Mouse (Mus musculus): Measurements from ENCODE around the gene Mgat2. TPM values are rescaled to one million over a fixed set of nuclear protein-coding genes. Genes with fewer than 3 reads are reported as not detected.

The Mgat2 gene
- polyA plus RNA-seq, 1 experiment from 2014 or later = 35.8 TPM

GRCm38 (mm10) chr12:69198985-69199384 lies 15.0 kb downstream of the Mgat2 start:
- peak overlapping the region; percentile 17 for H3K4me2 ChIP-seq (ENCODE audit: low read length)
- no peak for ATAC-seq

GRCm38 (mm10) chr12:69204052-69204833 lies 20.3 kb downstream of the Mgat2 start, which contains the start of gene Gm49384:
TSS of gene Gm49384 (minus strand) at chr12:69204267.
- peak; percentile 21; the same call in 1 of the 2 replicates for ATAC-seq
- Histone ChIP-seq H3K9me3 (ENCODE audit: control insufficient read depth, low read length) (no peaks in the 10 kb centered on the region), H3K4me3 (ENCODE audit: low read length) (no peak within 1 kb of the TSS), H3K9ac (ENCODE audit: low read depth, low read length) (no peak within 1 kb of the TSS), H3K4me2 (ENCODE audit: low read length) (peak within 1 kb of the TSS; percentile 16; the same call in 1 of the 2 replicates), H3K27ac (ENCODE audit: low read depth, low read length) (no peak within 1 kb of the TSS), H3K27me3 (replicated peaks; ENCODE audit: control insufficient read depth, insufficient read depth, low read length) (no peaks in the 10 kb centered on the region), H3K4me1 (ENCODE audit: control insufficient read depth, insufficient read depth, low read depth, low read length) (peaks cover 6% of the 10 kb centered on the region), H3K36me3 (ENCODE audit: control insufficient read depth, insufficient read depth, low read length) (0 out of 2 replicates have a peak, but pooled peaks cover 4% of the 10 kb centered on the region)
- WGBS = 62% methylated on average over 16 of the region's 16 CpGs

More at GRCm38 (mm10) chr12:69198985-69199384, 15.0 kb downstream of the Mgat2 start:
- H3K4me1 ChIP-seq (ENCODE audit: control insufficient read depth, insufficient read depth, low read depth, low read length) = peaks cover 22% of the 10 kb centered on the region
- no peak overlapping the region for H3K4me3 ChIP-seq (ENCODE audit: low read length)
- no peak overlapping the region for H3K27ac ChIP-seq (ENCODE audit: low read depth, low read length)
- H3K9me3 ChIP-seq (ENCODE audit: control insufficient read depth, low read length) = no peaks in the 10 kb centered on the region
- no peaks in the 10 kb centered on the region for H3K27me3 ChIP-seq (replicated peaks; ENCODE audit: control insufficient read depth, insufficient read depth, low read length)
- no peak overlapping the region; the same call in 1 of the 2 replicates for H3K9ac ChIP-seq (ENCODE audit: low read depth, low read length)
- 0 out of 2 replicates have a peak, but pooled peaks cover 4% of the 10 kb centered on the region for H3K36me3 ChIP-seq (ENCODE audit: control insufficient read depth, insufficient read depth, low read length)

GRCm38 (mm10) chr12:69207396-69207795 lies 23.4 kb downstream of the Mgat2 start:
- Histone ChIP-seq H3K4me3 (ENCODE audit: low read length) (no peak overlapping the region), H3K9ac (ENCODE audit: low read depth, low read length) (no peak overlapping the region), H3K36me3 (ENCODE audit: control insufficient read depth, insufficient read depth, low read length) (no peaks in the 10 kb centered on the region), H3K9me3 (ENCODE audit: control insufficient read depth, low read length) (no peaks in the 10 kb centered on the region), H3K27ac (ENCODE audit: low read depth, low read length) (no peak overlapping the region), H3K27me3 (replicated peaks; ENCODE audit: control insufficient read depth, insufficient read depth, low read length) (no peaks in the 10 kb centered on the region), H3K4me2 (ENCODE audit: low read length) (no peak overlapping the region), H3K4me1 (ENCODE audit: control insufficient read depth, insufficient read depth, low read depth, low read length) (0 out of 2 replicates have a peak, but pooled peaks cover 3% of the 10 kb centered on the region)
- no peak for ATAC-seq
- 94% methylated on average over 8 of the region's 8 CpGs for WGBS

GRCm38 (mm10) chr12:69207926-69208325 lies 24.0 kb downstream of the Mgat2 start:
- Histone ChIP-seq H3K36me3 (ENCODE audit: control insufficient read depth, insufficient read depth, low read length) (no peaks in the 10 kb centered on the region), H3K4me3 (ENCODE audit: low read length) (no peak overlapping the region), H3K27me3 (replicated peaks; ENCODE audit: control insufficient read depth, insufficient read depth, low read length) (no peaks in the 10 kb centered on the region), H3K4me1 (ENCODE audit: control insufficient read depth, insufficient read depth, low read depth, low read length) (0 out of 2 replicates have a peak, but pooled peaks cover 3% of the 10 kb centered on the region), H3K9me3 (ENCODE audit: control insufficient read depth, low read length) (no peaks in the 10 kb centered on the region), H3K27ac (ENCODE audit: low read depth, low read length) (no peak overlapping the region), H3K9ac (ENCODE audit: low read depth, low read length) (no peak overlapping the region), H3K4me2 (ENCODE audit: low read length) (no peak overlapping the region)
- WGBS = 97% methylated on average over 7 of the region's 7 CpGs
- no peak for ATAC-seq

GRCm38 (mm10) chr12:69208520-69208919 lies 24.6 kb downstream of the Mgat2 start:
- Histone ChIP-seq H3K4me1 (ENCODE audit: control insufficient read depth, insufficient read depth, low read depth, low read length) (0 out of 2 replicates have a peak, but pooled peaks cover 3% of the 10 kb centered on the region), H3K9me3 (ENCODE audit: control insufficient read depth, low read length) (no peaks in the 10 kb centered on the region), H3K27ac (ENCODE audit: low read depth, low read length) (no peak overlapping the region), H3K27me3 (replicated peaks; ENCODE audit: control insufficient read depth, insufficient read depth, low read length) (no peaks in the 10 kb centered on the region), H3K36me3 (ENCODE audit: control insufficient read depth, insufficient read depth, low read length) (no peaks in the 10 kb centered on the region), H3K4me3 (ENCODE audit: low read length) (no peak overlapping the region), H3K9ac (ENCODE audit: low read depth, low read length) (no peak overlapping the region), H3K4me2 (ENCODE audit: low read length) (no peak overlapping the region)
- WGBS = 92% methylated on average over 2 of the region's 2 CpGs
- ATAC-seq = no peak

GRCm38 (mm10) chr12:69210056-69210979 lies 26.4 kb downstream of the Mgat2 start:
- Histone ChIP-seq H3K27me3 (replicated peaks; ENCODE audit: control insufficient read depth, insufficient read depth, low read length) (no peaks in the 10 kb centered on the region), H3K4me1 (ENCODE audit: control insufficient read depth, insufficient read depth, low read depth, low read length) (no peaks in the 10 kb centered on the region), H3K36me3 (ENCODE audit: control insufficient read depth, insufficient read depth, low read length) (no peaks in the 10 kb centered on the region), H3K4me2 (ENCODE audit: low read length) (no peak overlapping the region), H3K4me3 (ENCODE audit: low read length) (no peak overlapping the region), H3K9me3 (ENCODE audit: control insufficient read depth, low read length) (no peaks in the 10 kb centered on the region), H3K9ac (ENCODE audit: low read depth, low read length) (no peak overlapping the region), H3K27ac (ENCODE audit: low read depth, low read length) (no peak overlapping the region)
- no peak for ATAC-seq
- WGBS = 91% methylated on average over 18 of the region's 18 CpGs

- H3K27ac ChIP-seq (ENCODE audit: low read depth, low read length) = no peak overlapping the region
- ATAC-seq = no peak
These were observed 27.1 kb downstream of the Mgat2 start for GRCm38 (mm10) chr12:69211057-69211456.

GRCm38 (mm10) chr12:69213186-69213777 lies 29.3 kb downstream of the Mgat2 start:
- no peak overlapping the region for H3K4me3 ChIP-seq (ENCODE audit: low read length)
- no peaks in the 10 kb centered on the region for H3K4me1 ChIP-seq (ENCODE audit: control insufficient read depth, insufficient read depth, low read depth, low read length)
- ATAC-seq = no peak
- WGBS = 94% methylated on average over 13 of the region's 13 CpGs
- no peak overlapping the region for H3K27ac ChIP-seq (ENCODE audit: low read depth, low read length)
- no peaks in the 10 kb centered on the region for H3K27me3 ChIP-seq (replicated peaks; ENCODE audit: control insufficient read depth, insufficient read depth, low read length)
- no peak overlapping the region for H3K4me2 ChIP-seq (ENCODE audit: low read length)
- no peaks in the 10 kb centered on the region for H3K9me3 ChIP-seq (ENCODE audit: control insufficient read depth, low read length)
- no peak overlapping the region for H3K9ac ChIP-seq (ENCODE audit: low read depth, low read length)
- H3K36me3 ChIP-seq (ENCODE audit: control insufficient read depth, insufficient read depth, low read length) = no peaks in the 10 kb centered on the region

More at GRCm38 (mm10) chr12:69211057-69211456, 27.1 kb downstream of the Mgat2 start:
- Histone ChIP-seq H3K4me2 (ENCODE audit: low read length) (no peak overlapping the region), H3K4me1 (ENCODE audit: control insufficient read depth, insufficient read depth, low read depth, low read length) (no peaks in the 10 kb centered on the region), H3K4me3 (ENCODE audit: low read length) (no peak overlapping the region), H3K9ac (ENCODE audit: low read depth, low read length) (no peak overlapping the region), H3K9me3 (ENCODE audit: control insufficient read depth, low read length) (no peaks in the 10 kb centered on the region), H3K27me3 (replicated peaks; ENCODE audit: control insufficient read depth, insufficient read depth, low read length) (no peaks in the 10 kb centered on the region), H3K36me3 (ENCODE audit: control insufficient read depth, insufficient read depth, low read length) (no peaks in the 10 kb centered on the region)
- 81% methylated on average over 5 of the region's 5 CpGs for WGBS
